Mouse (Mus musculus) liver, adult 2 months (tissue): ENCODE data around the gene Fntb.

ENCODE experiments used
- CTCF ChIP-seq: fragments of 200-500 bp; IDR thresholded peaks from 2 replicates; pipeline ENCODE4 v1.5.1; 2011; ENCODE audit warnings: low read depth, low read length, control low read depth
- POLR2A ChIP-seq: fragments of 200-500 bp; IDR thresholded peaks from 2 replicates; pipeline ENCODE4 v1.6.1; 2011; ENCODE audit warnings: low read length, control low read depth; ENCODE audit not compliant: insufficient read depth; ENCODE audit errors: extremely low read depth

DNA sequence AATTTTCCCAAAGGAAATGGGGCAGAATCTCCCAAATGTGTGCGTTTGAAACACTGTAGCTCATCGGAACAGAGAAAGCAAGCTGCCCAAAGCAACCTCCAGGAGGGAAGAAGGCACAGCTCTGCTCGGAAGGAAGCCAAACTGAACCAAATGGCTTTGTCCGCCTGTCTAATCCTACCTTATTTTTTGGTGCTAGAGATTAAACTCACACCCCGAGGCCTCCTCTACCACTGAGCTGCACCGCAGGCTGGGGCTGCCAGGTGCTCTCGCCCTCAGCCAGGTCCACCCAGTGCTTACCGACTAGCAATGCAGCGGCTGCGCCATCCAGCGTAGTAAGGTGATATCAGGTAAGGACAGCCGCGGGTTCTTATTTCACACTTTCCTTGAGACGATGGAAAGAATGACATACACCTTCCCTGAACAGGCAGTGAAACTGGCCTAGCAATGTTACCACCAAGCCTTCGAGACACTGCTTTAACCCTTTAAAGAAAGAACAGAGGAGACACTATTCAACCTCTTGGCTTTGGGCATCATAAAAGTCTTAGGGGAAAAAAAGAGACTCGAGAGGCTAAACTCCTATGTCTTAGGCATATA, 14.4 kb upstream of the Fntb start:
- TF ChIP-seq CTCF (no peak), POLR2A (no peak)
